Mouse (Mus musculus) megakaryocyte-erythroid progenitor cell, adult 5-6 weeks (primary cell): ENCODE results near the gene Lmnb2. TPM values are rescaled to one million over a fixed set of nuclear protein-coding genes. Genes with fewer than 3 reads are reported as not detected.

Experiments used
- ATAC-seq: replicated peaks from 2 replicates; pipeline ENCODE4 v1.8.0; 2016; ENCODE audit warnings: mild to moderate bottlenecking, inconsistent platforms; ENCODE audit not compliant: severe bottlenecking, poor library complexity, low FRiP score, low TSS enrichment
- total RNA-seq, 2 experiments: library from RNA; stranded (forward) in 1 of 2; stranded (reverse) in 1 of 2; fragments of 200-1000, 215-1000 nt in 1 of 2; fragments of >200 nt in 1 of 2; fragmentation: Nextera tagmentation in 1 of 2; gene quantifications; 2 replicates each; pipeline ENCODE4 v1.2.3; 2014 to 2017

Gene Lmnb2
- 14.9 and 24.4 TPM in 2 replicates for total RNA-seq (2014; fragmentation: Nextera tagmentation)
- 24.0 and 29.0 TPM in 2 replicates for total RNA-seq (2017)

DNA sequence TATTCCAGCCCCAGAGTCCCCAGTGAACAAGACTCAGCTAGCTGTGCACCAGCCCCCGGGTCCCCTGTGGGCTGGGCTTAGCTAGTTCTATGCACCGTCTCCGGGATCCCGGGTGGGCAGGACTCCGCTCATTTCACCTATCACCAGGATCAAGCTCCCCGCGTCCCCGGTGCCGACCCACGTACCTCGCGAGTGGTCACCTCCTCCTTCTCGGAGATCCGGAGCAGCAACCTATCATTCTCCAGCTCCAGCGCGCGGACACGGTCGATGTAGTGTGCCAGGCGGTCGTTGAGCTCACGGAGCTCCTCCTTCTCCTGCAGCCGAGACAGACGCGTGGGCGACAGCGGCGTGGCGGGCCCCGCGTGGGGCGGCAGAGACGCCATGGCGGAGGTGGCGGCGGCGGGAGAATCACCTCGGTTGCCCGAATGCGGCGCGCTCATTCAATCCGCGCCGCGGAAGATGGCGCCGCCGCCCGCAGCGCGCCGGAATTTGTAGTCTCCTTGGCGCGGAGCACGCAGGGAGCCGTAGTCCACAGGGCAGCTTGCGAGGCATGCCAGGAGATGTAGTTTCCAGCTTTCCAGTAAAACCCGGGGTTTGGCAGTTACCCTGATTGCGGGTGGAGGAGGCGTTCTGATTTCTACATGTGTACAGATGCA is at the start of gene Lmnb2:
Gene Lmnb2 (minus strand): TSS at position 467 of the 656 bp plus-strand sequence.
- ATAC-seq, result peak; percentile 48

DNA sequence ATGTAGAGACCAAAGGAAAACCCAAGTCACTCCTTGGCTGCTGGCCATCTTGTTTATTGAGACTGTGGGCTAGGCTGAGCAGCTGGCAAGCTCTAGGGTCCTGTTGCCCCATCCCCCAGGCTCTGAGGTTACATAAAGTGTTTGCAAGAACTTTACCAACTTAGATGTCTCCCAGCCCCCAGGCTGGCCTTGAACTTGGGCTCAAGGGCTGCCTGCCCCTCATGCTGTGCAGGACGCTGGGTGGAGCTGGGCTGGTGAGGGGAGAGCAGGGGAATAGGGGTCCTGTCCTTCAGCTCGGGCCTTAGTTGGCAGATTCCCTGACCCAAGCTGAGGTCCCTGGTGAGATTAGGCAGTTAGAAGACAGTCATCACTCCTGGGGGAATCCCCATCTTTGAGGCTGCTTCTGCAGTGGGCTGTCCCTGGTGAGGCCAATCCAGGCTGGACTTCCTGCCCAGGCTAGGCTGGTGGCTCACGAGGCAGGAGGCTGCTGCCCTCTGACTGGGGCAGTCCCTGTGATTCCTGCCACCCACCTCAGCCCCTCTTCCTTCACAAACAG is 49.1 kb upstream of the Lmnb2 start:
- no peak for ATAC-seq

DNA sequence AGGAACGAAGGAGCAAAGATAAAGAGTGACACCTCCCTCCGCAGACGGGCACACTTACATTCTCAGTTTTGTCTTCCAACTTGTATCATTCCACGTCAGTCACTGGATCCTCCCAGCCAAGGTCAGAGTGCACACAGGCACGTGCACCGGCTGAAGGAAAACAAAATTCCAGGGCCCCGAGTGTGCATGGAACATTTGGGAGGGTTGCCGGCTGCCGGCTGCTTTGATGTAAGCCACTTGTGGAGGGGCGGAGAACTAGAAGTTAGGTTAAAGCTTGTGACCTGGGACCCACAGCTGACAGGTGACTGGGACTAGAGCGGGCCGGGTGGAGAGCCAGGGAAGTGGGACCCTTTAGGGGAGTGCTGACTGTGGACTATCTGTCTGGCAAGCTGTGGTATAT is 48.3 kb upstream of the Lmnb2 start:
- no peak for ATAC-seq

DNA sequence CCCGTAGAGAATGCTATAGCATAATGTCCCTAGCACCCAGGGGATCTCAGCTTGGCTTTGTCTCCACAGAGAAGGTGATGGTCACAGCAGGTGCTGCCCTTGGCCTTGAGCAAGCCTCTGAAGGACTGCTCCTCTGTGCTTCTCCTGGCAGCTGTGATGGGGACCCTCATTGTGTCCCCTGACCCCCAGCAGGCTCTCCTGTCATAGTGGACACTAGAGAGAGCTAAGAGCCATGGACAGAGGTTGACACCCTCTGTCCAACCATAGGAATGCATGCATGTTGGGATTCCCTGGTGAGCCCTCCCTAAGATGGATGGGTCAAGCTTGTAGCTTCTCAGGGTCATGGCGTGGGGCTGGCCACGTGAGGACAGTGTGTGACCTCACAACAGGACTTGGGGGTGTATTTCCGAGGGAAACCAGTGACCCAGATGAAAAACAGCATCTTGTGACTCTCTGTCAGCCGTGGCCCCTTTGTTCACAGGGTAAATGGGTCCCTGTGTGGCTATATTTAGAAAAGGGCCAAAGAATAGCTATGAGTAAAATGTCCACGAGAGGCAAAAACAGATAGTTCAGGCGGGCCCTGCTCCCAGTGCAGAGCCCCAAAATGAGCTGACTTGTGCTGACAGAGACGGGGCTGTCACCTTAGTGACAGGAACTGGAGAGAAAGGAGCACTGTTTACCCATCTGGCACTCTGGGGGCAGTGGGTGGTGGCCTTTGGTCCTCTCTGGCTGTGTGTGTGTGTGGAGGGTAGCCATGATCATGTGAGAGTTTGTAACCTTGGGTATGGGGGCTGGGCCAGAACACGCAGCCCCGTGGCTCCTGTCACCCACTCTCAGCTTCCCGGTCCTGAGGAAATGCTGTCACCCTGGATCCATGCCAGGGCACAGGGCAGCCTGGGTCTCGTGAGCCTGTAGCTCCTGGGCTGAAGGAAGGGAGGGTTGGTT is 45.3 kb upstream of the Lmnb2 start:
- no peak for ATAC-seq

DNA sequence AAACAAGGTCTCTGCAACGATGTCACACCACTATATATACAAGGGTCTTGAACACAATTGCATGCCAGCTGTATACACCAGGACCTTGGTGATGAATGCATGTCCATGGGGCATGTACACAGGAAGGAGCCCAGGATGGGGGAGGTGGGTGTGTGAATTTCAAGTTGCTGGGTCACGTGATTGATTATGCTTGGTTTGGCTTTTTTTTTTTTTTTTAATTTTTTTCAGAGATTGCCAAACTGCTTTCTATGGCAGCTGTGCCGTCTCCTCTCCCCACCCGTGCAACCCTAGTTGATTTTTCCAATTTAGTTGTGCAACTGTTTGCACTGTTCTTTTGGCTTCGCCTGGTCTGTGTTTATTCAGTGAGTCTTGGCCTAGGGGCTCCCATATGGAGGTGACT is 44.5 kb upstream of the Lmnb2 start:
- ATAC-seq, result no peak

DNA sequence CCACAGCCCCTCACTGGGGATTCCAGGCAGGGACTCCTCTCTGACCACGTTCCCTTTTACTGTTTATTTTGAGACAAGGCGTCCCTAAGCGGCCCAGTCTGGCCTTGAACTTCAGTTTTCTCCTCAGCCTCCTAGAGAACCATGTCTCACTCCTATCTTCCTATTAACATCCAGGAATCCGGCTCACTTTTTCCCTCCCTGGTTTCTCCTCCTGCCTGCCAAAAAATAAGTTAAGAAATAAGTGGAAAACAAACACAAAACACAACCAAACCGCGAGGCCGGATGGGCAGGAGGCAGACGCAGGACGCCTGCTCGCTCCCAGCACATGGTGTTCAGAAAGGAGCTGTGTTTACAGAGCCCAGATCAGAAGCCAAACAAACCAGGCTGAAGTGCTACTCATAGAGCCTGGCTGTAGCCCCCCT is 44.0 kb upstream of the Lmnb2 start:
- ATAC-seq, result no peak

DNA sequence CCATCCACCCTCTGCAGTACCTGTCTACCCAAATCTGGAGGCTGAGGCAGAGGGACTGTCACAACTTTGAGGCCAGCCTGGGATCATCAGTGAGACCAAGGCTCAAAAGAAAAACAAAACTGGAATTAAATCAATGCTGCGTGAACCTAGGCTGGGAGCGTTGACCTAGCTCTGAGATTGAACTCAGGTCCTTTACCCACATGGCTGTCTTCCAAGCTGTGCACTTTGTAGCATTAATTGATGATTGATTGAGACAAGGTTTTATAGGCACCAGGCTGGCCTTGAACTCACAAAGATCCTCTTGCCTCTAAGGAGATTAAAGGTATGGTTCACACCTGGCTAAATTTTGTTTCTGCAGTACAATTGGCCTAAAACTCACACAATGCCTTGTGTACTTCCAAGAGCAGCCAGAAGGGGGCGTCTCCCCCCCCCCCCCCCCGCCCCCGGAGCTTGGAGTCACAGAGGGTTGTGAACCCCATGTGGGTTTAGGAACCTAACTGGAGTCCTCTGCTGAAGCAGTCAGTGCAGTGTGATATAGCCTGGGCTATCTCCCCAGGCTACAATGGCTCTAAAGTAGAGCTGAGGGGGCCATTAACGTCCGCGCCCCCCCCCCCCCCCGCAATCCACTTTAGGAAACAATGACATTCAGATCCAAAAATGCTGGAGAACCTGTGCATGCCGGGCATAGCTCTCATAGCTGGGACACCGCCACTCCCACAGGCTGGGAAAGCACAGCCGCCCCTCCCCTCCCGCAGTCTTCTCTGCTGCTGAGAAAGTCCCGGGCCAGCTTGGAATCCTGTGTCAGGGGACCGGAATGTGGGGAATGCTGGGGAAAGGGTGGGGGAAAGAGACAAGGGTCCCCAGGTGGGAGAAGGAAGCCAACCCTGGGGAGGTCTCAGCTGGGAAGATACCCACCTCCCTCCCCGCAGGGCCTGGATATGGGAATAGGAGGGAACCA is 42.8 kb upstream of the Lmnb2 start:
- no peak for ATAC-seq

DNA sequence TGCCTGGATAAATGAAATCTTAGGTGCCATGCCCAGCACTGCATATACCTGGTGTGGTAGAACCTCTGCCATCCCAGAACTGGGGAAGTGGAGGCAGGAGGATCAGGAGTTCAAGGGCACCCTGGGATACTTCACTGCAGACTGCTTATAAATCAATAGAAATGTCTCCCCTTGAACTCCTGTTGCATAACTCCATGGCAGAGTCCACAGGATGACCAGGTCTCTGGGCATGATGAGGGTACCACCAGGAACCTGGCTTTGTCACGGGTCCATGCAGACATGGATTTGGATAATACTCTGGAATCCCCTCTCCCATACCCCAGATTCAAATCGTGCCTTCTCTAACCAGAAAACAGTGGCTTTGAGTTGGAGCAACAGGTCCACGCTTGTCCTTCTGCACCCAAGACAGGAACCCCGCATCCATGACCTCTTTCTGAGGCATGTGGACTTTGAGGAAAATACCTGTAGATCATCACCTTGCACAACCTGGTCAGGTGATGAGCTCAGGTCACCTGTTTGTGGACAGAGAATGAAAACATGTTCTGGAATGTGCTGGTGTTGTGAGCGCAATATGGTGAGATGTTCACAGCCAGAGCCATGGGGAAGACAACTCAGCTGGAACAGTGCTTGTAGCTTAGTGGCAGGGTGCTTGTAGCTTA is 41.1 kb upstream of the Lmnb2 start:
- no peak for ATAC-seq

DNA sequence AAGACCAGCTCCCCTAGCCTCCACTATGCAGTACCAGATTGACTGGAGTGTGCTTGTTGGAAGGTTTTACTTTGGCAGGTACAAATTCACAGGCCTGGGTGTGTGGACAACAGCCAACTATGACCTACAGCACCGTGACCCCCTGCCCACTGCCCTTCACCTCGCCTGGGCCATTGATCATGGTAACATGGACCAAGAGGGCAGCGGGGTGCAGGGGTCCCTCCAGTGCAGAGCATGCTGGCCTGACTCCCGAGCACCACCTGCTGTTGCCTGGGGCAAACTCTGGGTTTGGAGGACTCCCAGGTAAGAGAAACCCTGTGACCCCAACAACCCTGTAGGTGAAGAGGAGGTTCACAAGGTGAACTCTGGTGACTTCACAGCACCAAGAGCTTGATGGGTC is 39.7 kb upstream of the Lmnb2 start:
- ATAC-seq, result no peak

DNA sequence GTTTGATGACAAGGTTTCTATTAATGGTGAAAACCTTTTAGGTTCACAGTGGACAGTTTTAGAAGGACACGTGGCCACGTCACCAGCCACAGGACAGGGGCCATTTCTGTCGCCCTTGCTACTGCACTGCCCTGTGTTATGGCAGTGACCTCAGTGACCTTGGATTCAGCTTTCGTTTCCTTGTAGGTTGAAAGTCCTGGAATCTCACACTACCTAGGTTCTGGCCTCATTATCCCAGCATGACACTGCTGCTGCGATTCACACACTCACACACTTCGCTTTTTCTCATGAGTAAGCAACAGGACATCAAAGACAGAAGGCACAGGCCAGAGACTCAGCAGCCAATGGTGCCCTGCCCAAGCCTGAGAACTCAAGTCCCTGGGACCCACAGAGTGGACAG is 38.9 kb upstream of the Lmnb2 start:
- no peak for ATAC-seq

DNA sequence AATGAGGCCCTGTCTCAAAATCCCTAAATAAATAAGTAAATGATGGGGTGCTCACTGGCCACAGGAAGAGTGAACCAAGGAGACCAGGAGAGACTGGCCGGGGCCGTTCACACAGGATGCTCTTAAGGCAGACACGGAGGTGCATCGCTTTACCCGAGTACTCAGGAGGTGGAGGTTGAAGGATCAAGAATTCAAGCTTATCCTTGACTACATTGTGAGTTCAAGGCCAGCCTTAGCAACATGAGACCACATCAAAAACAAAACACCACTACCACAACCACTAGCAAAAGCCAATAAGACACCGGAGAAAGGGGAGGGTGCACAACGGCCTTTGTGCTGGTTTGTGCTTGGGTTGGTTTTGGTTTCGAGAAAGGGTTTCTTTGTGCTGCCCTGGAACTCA is 38.3 kb upstream of the Lmnb2 start:
- no peak for ATAC-seq

DNA sequence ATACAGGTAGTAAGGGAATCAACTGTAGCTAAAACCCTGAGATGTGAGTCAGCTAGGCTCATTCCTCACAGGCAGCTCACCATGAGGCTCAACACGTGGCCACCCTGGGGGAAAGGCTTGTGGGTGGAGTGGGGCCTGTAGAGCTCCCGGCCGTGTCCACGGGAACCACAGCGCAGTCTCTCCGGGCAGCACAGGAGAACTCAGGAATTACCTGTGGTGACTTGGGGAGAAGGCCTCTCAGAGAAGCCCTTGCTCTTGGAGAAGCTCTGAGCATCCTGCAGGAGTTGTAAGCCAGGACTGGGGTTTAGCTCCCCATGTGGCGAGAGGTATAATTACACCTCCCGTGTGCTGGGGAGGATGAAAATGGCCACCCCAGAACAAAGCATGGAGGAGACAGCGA is 37.5 kb upstream of the Lmnb2 start:
- ATAC-seq, result peak; percentile 89

DNA sequence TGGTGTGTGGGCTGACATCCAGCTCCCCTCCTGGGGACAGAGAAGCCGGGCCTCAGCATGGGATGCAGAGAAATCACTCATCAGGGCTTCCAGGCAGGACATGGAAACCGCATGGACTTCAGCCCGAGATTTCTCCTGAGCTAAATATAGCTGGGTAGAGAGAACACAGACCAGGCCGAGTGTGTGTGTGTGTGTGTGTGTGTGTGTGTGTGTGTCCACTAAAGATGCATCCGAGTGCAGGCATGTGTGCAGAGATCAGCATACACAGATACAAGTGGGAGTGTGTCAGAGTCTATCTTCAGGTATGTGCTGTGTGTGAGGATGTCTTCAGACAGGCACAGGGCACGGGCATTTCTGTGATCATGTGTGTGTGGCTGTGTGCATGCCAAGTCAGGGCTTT is 36.8 kb upstream of the Lmnb2 start:
- ATAC-seq, result no peak

DNA sequence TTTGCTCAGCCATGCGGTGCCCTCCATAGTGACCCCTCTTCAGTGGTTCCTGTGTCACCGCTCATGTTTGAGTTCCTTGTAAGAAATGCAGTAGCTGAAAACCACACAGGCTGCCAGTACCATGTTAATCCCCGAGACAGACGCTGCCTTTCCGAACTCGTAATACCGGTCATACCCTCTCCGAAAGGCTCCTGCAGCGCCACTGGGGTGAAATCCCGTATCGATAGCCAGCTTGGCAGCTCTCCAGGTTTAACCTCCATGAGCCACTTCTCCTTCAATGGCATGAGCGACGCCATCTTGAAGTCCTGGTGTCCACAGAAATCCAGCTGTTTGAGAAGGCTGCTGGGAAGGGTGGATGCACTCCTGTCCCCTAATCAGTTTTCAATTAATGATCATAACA is 36.4 kb upstream of the Lmnb2 start:
- ATAC-seq, result no peak

DNA sequence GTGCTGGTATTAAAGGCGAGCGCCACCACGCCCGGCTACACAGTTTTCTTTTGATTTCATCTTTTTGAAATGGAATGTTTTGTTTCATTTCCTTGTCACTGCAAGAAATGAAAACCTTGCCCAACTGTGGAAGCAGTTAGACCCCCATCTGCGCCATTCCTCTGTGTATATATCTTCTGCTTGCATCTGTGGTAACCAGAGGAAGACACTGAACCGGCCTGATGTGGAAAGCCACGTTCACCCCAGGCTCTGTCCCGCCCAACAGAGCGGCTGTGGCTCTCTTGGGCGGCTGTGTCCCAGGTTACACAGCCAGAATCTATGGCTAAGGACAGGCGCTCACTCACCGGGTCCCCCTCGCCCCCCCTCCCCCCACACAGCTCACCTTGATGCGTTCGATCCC is 34.4 kb upstream of the Lmnb2 start:
- no peak for ATAC-seq

DNA sequence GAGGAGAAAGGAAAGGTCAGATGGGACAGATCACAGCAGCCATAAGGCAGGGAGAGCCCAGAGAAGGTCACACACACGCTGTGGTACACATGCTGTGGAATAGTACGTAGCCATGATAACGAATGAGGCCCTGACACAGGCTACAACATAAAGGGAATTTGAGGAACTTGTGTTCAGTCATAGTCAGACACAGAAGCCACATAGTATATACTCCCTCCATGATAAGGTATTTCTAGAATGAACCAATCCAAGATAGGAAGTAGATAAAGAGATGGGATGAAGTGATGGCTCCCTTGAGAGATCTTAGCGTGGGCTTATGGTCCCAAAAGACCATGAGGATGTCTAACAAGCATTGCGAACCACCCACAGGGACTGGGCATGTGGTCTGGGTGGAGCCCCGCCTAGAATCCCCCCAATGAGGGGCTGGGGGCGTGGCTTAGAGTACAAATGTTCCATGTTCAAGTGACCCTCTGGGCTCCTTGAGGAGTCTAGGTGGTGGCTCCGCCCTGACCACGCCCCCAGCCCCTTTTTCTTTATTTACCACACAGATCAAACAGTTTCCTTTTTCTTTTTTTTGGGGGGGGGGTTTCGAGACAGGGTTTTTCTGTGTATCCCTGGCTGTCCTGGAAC is 33.8 kb upstream of the Lmnb2 start:
- no peak for ATAC-seq

DNA sequence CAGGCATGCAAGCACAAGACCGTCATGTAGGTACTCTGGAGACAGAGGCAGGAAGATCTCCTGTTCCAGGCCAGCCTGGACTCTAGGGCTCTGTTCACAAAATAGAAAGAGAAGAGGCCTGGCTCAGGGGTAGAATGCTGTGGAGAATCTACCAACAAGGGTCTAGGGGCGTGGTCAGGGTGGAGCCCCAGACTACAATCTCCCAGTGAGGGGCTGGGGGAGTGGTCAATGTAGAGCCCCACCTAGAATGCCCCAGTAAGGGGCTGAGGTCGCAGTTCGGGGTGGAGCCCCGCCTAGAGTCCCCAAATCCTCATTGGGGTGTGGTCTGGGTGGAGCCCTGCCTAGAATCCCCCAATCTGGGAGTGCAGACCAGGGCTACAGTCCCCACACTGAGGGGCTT is 32.3 kb upstream of the Lmnb2 start:
- no peak for ATAC-seq

DNA sequence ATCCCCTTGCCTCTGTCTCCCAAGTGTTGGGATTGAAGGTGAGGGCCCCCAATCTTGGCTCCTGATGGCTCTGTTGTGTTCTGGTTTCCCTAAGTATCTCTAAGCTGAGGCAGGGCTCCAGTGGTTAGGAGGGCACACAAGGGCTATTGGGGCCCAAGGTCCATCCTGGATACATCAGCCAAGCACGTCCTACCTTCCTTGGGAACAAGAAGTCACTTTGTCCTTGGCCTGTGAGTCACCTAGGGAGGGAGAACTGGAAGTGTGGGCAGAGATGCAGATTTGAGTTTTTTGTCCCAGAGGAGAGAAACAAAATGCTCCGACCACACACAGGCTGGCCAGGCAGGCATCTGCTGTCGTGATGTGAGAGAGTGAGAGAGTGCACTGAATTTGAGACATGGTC is 31.0 kb upstream of the Lmnb2 start:
- ATAC-seq, result no peak

DNA sequence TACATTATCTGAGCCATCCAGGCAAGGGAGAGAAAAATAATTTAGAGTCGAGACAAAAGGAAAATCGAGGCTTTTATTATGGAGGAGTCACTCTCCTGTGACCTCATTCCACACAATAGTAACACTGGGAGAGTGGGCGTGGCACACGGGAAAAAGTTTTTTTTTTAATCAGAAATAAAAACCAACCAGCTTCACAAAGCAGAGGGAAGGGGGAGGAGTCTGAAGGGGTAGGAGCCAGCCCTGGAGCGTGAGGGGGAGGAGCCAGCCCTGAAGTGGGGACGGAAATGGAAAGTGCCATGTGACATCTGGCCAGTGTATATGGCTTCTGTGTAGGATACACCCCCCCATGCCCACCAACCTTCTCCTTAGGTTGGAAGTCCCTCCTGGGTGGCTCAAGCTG is 30.5 kb upstream of the Lmnb2 start:
- peak; percentile 51 for ATAC-seq
